Mouse (Mus musculus) lung, adult 2 months (tissue): Measurements from ENCODE around the gene Thoc5. TPM values are rescaled to one million over a fixed set of nuclear protein-coding genes. Genes with fewer than 3 reads are reported as not detected.
A peak's percentile ranks its signal among the peaks of the same experiment; 100 is the strongest.

ENCODE experiments used
- DNase-seq: peaks from one replicate; pipeline ENCODE4 v3.0.0; 2022
- H3K4me1 ChIP-seq: fragments of 200-500 bp; 2 replicates; pipeline ENCODE4 v1.6.1; 2011; ENCODE audit warnings: low read length; ENCODE audit not compliant: control insufficient read depth, insufficient read depth
- H3K4me3 ChIP-seq: fragments of 200-500 bp; replicated peaks from 2 replicates; pipeline ENCODE3; 2011; ENCODE audit warnings: low read depth, mild to moderate bottlenecking, control low read depth, low read length; ENCODE audit errors: extremely low read depth
- CTCF ChIP-seq: fragments of 200-500 bp; IDR thresholded peaks from 2 replicates; pipeline ENCODE4 v1.5.1; 2011; ENCODE audit warnings: mild to moderate bottlenecking, low read length, control low read depth; ENCODE audit not compliant: insufficient read depth
- POLR2A ChIP-seq: fragments of 200-500 bp; IDR thresholded peaks from 2 replicates; pipeline ENCODE4 v1.6.1; 2011; ENCODE audit warnings: low read depth, mild to moderate bottlenecking, control low read depth, low read length, borderline replicate concordance; ENCODE audit errors: extremely low read depth
- WGBS: fragments of 180-500 bp; shearing (Covaris S2); methylation state at CpG from one replicate; pipeline ENCODE4 v1.1.7; 2018; 5-methylcytosine and 5-hydroxymethylcytosine counted together
- polyA plus RNA-seq: library from polyadenylated mRNA; depleted of rRNA; stranded (reverse); fragments of >200 nt; gene quantifications from 2 replicates; pipeline ENCODE4 v1.2.3, GENCODE M21; 2012

Gene Thoc5
- polyA plus RNA-seq, 1 experiment, result 16.4 TPM

GRCm38 (mm10) chr11:4861816-4862604 is 33.1 kb upstream of the Thoc5 start:
- no peak overlapping the region for H3K4me3 ChIP-seq
- TF ChIP-seq POLR2A (no peak), CTCF (no peak)
- H3K4me1 ChIP-seq, result no peaks in the 10 kb centered on the region
- DNase-seq, result no peak
- 44% methylated on average over 11 of the region's 11 CpGs for WGBS

- TF ChIP-seq CTCF, result no peak
- TF ChIP-seq POLR2A, result no peak
- 88% methylated on average over 1 of the region's 1 CpGs for WGBS
- no peak for DNase-seq
- Histone ChIP-seq H3K4me1 (no peaks in the 10 kb centered on the region), H3K4me3 (no peak overlapping the region)
Observed at GRCm38 (mm10) chr11:4862730-4863129, 32.4 kb upstream of the Thoc5 start.

GRCm38 (mm10) chr11:4865645-4866251 is 29.4 kb upstream of the Thoc5 start:
- no peaks in the 10 kb centered on the region for H3K4me1 ChIP-seq
- WGBS, result 44% methylated on average over 10 of the region's 10 CpGs
- TF ChIP-seq POLR2A, result no peak
- TF ChIP-seq CTCF, result peak; percentile 52; the same call in 1 of the 2 replicates
- H3K4me3 ChIP-seq, result no peak overlapping the region
- DNase-seq, result peak; percentile 54

GRCm38 (mm10) chr11:4873755-4874475 is 21.2 kb upstream of the Thoc5 start, which contains the start of gene Nipsnap1:
TSS of gene Nipsnap1 (plus strand) at chr11:4873951.
- no peaks in the 10 kb centered on the region for H3K4me1 ChIP-seq
- peak within 1 kb of the TSS; percentile 64 for H3K4me3 ChIP-seq
- TF ChIP-seq CTCF (no peak), POLR2A (peak; percentile 10; the same call in 1 of the 2 replicates)
- peak; percentile 72 for DNase-seq
- under 1% methylated on average over 30 of the region's 30 CpGs for WGBS

- TF ChIP-seq POLR2A, result no peak
- no peak for TF ChIP-seq CTCF
- WGBS, result 6% methylated on average over 10 of the region's 10 CpGs
- H3K4me3 ChIP-seq, result no peak overlapping the region
- peak; percentile 7 for DNase-seq
- H3K4me1 ChIP-seq, result no peaks in the 10 kb centered on the region
Observed at GRCm38 (mm10) chr11:4874551-4874950, 20.6 kb upstream of the Thoc5 start.

GRCm38 (mm10) chr11:4881087-4881486 is 14.0 kb upstream of the Thoc5 start:
- WGBS, result 78% methylated on average over 4 of the region's 4 CpGs
- no peak overlapping the region for H3K4me3 ChIP-seq

GRCm38 (mm10) chr11:4882892-4883627 is 12.1 kb upstream of the Thoc5 start:
- 52% methylated on average over 14 of the region's 14 CpGs for WGBS
- Histone ChIP-seq H3K4me3 (no peak overlapping the region), H3K4me1 (no peaks in the 10 kb centered on the region; the same call in 1 of the 2 replicates)
- peak; percentile 55 for DNase-seq
- no peak for TF ChIP-seq POLR2A
- peak; percentile 32; the same call in 1 of the 2 replicates for TF ChIP-seq CTCF

More at GRCm38 (mm10) chr11:4881087-4881486, 14.0 kb upstream of the Thoc5 start:
- no peak for DNase-seq
- H3K4me1 ChIP-seq, result no peaks in the 10 kb centered on the region; the same call in 1 of the 2 replicates
- TF ChIP-seq POLR2A, result no peak
- TF ChIP-seq CTCF, result no peak

- Histone ChIP-seq H3K4me1 (no peaks in the 10 kb centered on the region; the same call in 1 of the 2 replicates), H3K4me3 (no peak overlapping the region)
- whole genome bisulfite sequencing, result 49% methylated on average over 2 of the region's 2 CpGs
- no peak for TF ChIP-seq POLR2A
- peak; percentile 48 for TF ChIP-seq CTCF
- peak; percentile 47 for DNase-seq
Observed at GRCm38 (mm10) chr11:4885385-4885903, 9.7 kb upstream of the Thoc5 start.
